Mouse (Mus musculus): ENCODE data around the gene C1ql1. TPM values are rescaled to one million over a fixed set of nuclear protein-coding genes. Genes with fewer than 3 reads are reported as not detected.
A peak's percentile ranks its signal among the peaks of the same experiment; 100 is the strongest.

C1ql1 gene
- polyA plus RNA-seq, 1 experiment from 2014 or later = 0.47 TPM

DNA sequence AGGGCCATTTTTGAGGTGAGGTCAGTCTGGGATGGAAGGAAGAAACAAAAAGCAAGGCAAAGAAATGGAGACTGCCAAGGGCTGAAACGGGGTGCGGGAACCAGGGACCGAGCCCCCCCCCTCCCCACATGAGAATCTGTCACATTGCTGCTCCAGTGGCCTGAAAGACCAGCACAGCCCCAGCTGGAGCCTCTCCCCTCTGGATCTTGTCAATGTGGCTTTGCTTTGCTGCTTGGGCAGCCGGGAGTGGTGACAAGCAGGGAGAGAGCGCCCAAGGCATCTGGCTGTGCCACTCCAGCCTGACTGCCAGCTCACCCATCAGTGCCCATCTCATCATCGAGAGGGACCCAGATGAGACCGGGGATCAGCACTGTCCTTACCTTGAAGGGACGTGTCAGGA, 11.2 kb upstream of the C1ql1 start:
- no peak for ATAC-seq (replicated peaks; ENCODE audit: insufficient number of reproducible peaks, insufficient read depth, low FRiP score, low read depth)
- Histone ChIP-seq H3K4me1 (replicated peaks) (peaks cover 23% of the 10 kb centered on the region), H3K4me2 (no peak overlapping the region), H3K27ac (no peak overlapping the region), H3K4me3 (no peak overlapping the region), H3K9me3 (replicated peaks) (no peaks in the 10 kb centered on the region), H3K9ac (no peak overlapping the region), H3K36me3 (no peaks in the 10 kb centered on the region), H3K27me3 (peaks cover 33% of the 10 kb centered on the region)
- 63% methylated on average over 8 of the region's 8 CpGs for WGBS

- no peak; the same call in 1 of the 2 replicates for ATAC-seq (replicated peaks; ENCODE audit: insufficient number of reproducible peaks, insufficient read depth, low FRiP score, low read depth)
- peaks cover 31% of the 10 kb centered on the region for H3K27me3 ChIP-seq
- WGBS = 42% methylated on average over 16 of the region's 16 CpGs
- no peak overlapping the region for H3K9ac ChIP-seq
- H3K4me3 ChIP-seq = no peak overlapping the region
- no peak overlapping the region for H3K27ac ChIP-seq
- H3K9me3 ChIP-seq (replicated peaks) = no peaks in the 10 kb centered on the region
- H3K4me1 ChIP-seq (replicated peaks) = peaks cover 23% of the 10 kb centered on the region
- no peaks in the 10 kb centered on the region for H3K36me3 ChIP-seq
- no peak overlapping the region for H3K4me2 ChIP-seq
These were observed 10.6 kb upstream of the C1ql1 start for GRCm38 (mm10) chr11:102956962-102957614.

GRCm38 (mm10) chr11:102952922-102953321, 6.4 kb upstream of the C1ql1 start:
- no peak for ATAC-seq (replicated peaks; ENCODE audit: insufficient number of reproducible peaks, insufficient read depth, low FRiP score, low read depth)
- Histone ChIP-seq H3K4me3 (no peak overlapping the region), H3K27me3 (peaks cover 60% of the 10 kb centered on the region), H3K9me3 (replicated peaks) (no peaks in the 10 kb centered on the region), H3K27ac (no peak overlapping the region), H3K4me1 (replicated peaks) (peaks cover 32% of the 10 kb centered on the region), H3K9ac (no peak overlapping the region), H3K36me3 (no peaks in the 10 kb centered on the region), H3K4me2 (no peak overlapping the region)
- WGBS = 50% methylated on average over 6 of the region's 6 CpGs

DNA sequence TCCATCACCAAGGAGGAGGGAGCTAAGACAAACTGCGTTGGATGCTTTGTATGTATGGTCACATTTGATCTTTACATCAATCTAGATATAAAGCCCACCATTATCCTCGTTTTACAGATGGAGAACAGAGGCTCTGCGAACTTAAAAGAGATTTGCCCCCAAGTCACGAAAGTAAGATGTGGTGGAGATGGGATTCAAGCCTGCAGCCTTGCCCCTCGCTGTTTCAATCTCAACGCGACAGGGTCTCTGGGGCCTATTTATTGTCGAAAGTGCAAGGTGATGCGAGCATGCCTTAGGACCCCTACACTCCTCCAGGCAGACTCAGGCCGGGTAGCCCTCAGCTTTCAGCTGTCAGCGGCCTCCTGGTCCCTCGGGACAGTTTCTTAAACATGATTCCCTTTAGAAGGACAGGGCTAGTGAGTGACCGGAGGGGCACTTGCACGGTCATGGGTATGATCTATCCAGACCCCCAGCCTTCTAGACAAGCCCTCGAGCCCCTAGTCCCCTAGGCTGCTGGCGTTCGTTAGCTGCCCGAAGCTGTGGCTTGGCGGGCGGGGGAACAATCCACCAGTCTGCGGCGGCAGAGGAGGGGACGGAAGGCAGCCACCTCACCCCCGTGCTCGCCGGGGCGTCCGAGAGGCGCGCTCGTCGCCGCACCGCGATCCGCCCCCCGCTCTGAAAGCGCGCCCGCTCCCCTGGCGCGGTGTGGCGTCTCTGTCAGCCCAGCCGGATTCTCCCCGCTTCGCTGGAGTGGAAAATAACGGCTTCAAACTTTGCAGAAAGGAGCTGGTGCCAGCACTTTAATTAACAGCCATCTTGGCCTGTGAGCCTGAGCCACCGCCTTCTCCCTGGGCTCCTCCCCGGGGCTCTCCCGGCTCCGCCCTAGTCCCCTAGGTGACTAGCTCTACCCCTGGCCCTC, 1.8 kb upstream of the C1ql1 start:
- peak; percentile 61; the same call in 1 of the 2 replicates for ATAC-seq (replicated peaks; ENCODE audit: insufficient number of reproducible peaks, insufficient read depth, low FRiP score, low read depth)
- no peak overlapping the region for H3K27ac ChIP-seq
- H3K36me3 ChIP-seq = no peaks in the 10 kb centered on the region

DNA sequence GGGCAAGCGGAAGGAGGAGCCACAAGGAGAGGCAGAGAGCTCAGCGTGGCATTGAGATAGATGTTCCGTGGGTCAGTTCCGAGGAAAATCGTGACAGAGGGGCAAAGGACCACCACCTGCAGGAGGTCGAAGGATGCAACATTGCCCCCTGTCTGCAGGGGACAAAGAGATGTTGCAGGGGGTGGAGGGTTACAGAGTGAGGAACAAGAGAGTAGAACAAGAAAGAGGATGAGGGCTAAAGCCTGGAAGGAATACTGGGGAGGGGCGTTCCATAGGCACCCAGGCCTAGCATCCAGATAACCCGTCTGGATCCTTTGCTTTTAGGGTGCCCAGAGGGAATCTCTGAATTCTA, 480 bp upstream of the C1ql1 start:
- Histone ChIP-seq H3K4me3 (peak overlapping the region; percentile 43), H3K9ac (no peak overlapping the region), H3K27me3 (peaks cover 96% of the 10 kb centered on the region), H3K27ac (no peak overlapping the region), H3K4me2 (peak overlapping the region; percentile 74), H3K36me3 (no peaks in the 10 kb centered on the region), H3K9me3 (replicated peaks) (no peaks in the 10 kb centered on the region), H3K4me1 (replicated peaks) (peaks cover 37% of the 10 kb centered on the region)
- 7% methylated on average over 8 of the region's 8 CpGs for WGBS
- ATAC-seq (replicated peaks; ENCODE audit: insufficient number of reproducible peaks, insufficient read depth, low FRiP score, low read depth) = no peak

More for the DNA sequence above, 1.8 kb upstream of the C1ql1 start:
- no peaks in the 10 kb centered on the region for H3K9me3 ChIP-seq (replicated peaks)
- H3K4me3 ChIP-seq = peak overlapping the region; percentile 59
- WGBS = 3% methylated on average over 51 of the region's 51 CpGs
- H3K4me2 ChIP-seq = peak overlapping the region; percentile 83
- peak overlapping the region; percentile 57 for H3K9ac ChIP-seq
- peaks cover 94% of the 10 kb centered on the region for H3K27me3 ChIP-seq
- H3K4me1 ChIP-seq (replicated peaks) = peaks cover 37% of the 10 kb centered on the region

DNA sequence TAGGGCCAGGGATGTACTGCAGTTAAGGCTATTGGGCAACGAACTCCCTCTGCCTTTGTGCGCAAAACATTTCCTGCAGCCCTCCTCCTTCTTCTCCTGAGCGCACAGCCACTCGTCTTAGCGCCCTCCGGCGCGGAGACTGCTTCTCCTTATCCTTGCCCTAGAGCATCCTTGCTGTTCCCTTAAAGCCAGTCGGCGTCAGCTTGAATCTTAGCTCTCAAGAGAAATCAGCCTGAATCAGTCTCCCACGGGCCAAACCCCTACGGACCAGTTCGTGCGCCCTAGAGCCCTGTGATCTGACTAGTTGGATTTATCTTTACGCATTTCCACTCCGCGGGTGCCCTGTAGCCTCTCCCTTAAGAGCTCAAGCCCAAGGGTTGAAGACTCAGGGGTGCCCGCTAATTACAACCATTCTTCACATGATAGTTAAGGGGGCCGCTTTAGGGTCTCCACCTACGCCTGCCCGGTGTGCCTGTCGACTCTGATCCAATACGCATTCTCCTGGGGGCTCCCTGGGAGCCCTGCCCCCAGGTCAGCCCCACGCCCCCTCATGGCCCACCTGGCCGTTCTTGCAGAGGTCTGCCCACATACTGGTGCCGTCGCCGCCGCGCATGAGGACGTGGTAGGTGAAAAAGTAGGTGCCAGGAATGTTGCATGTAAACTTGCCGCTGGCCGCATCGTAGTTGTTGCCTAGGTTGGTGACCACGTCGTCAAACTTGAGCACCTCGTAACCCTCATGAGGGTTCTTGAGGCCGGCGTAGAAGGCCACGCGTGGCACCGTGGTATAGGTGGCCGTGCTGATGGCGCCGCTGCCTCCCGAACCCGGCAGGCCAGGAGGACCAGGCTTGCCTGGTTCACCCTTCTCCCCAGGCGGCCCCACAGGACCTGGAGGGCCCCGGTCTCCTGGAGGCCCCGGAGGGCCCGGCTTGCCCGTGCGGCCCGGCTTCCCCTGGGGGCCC, 903 bp downstream of the C1ql1 start:
- Histone ChIP-seq H3K27ac (no peak overlapping the region), H3K4me2 (peak overlapping the region; percentile 74), H3K9me3 (replicated peaks) (no peaks in the 10 kb centered on the region), H3K9ac (no peak overlapping the region), H3K36me3 (no peaks in the 10 kb centered on the region), H3K4me3 (peak overlapping the region; percentile 43), H3K27me3 (peaks cover 84% of the 10 kb centered on the region), H3K4me1 (replicated peaks) (peaks cover 37% of the 10 kb centered on the region)
- no peak for ATAC-seq (replicated peaks; ENCODE audit: insufficient number of reproducible peaks, insufficient read depth, low FRiP score, low read depth)
- WGBS = 4% methylated on average over 54 of the region's 54 CpGs

- H3K4me3 ChIP-seq = no peak overlapping the region
- no peaks in the 10 kb centered on the region for H3K36me3 ChIP-seq
- no peaks in the 10 kb centered on the region for H3K9me3 ChIP-seq (replicated peaks)
- 63% methylated on average over 6 of the region's 6 CpGs for WGBS
- H3K27me3 ChIP-seq = peaks cover 56% of the 10 kb centered on the region
- no peak for ATAC-seq (replicated peaks; ENCODE audit: insufficient number of reproducible peaks, insufficient read depth, low FRiP score, low read depth)
- no peak overlapping the region for H3K4me2 ChIP-seq
- no peak overlapping the region for H3K9ac ChIP-seq
- peaks cover 25% of the 10 kb centered on the region for H3K4me1 ChIP-seq (replicated peaks)
- H3K27ac ChIP-seq = no peak overlapping the region
These were observed 5.3 kb downstream of the C1ql1 start for GRCm38 (mm10) chr11:102941236-102941635.

GRCm38 (mm10) chr11:102939024-102939675, 7.3 kb downstream of the C1ql1 start:
- Histone ChIP-seq H3K27me3 (peaks cover 44% of the 10 kb centered on the region), H3K9me3 (replicated peaks) (no peaks in the 10 kb centered on the region), H3K27ac (no peak overlapping the region), H3K4me1 (replicated peaks) (peaks cover 10% of the 10 kb centered on the region), H3K9ac (no peak overlapping the region), H3K4me3 (no peak overlapping the region), H3K36me3 (no peaks in the 10 kb centered on the region), H3K4me2 (no peak overlapping the region)
- ATAC-seq (replicated peaks; ENCODE audit: insufficient number of reproducible peaks, insufficient read depth, low FRiP score, low read depth) = no peak
- whole genome bisulfite sequencing = 44% methylated on average over 13 of the region's 13 CpGs

- Histone ChIP-seq H3K4me3 (no peak overlapping the region), H3K27ac (no peak overlapping the region), H3K4me1 (replicated peaks) (peaks cover 10% of the 10 kb centered on the region), H3K36me3 (no peaks in the 10 kb centered on the region), H3K4me2 (no peak overlapping the region), H3K27me3 (peaks cover 29% of the 10 kb centered on the region), H3K9me3 (replicated peaks) (no peaks in the 10 kb centered on the region), H3K9ac (no peak overlapping the region)
- WGBS = 58% methylated on average over 3 of the region's 3 CpGs
- 0 out of 2 replicates have a peak, but pooled peaks have one; percentile 14 for ATAC-seq (replicated peaks; ENCODE audit: insufficient number of reproducible peaks, insufficient read depth, low FRiP score, low read depth)
These were observed 8.8 kb downstream of the C1ql1 start for GRCm38 (mm10) chr11:102937529-102938182.

DNA sequence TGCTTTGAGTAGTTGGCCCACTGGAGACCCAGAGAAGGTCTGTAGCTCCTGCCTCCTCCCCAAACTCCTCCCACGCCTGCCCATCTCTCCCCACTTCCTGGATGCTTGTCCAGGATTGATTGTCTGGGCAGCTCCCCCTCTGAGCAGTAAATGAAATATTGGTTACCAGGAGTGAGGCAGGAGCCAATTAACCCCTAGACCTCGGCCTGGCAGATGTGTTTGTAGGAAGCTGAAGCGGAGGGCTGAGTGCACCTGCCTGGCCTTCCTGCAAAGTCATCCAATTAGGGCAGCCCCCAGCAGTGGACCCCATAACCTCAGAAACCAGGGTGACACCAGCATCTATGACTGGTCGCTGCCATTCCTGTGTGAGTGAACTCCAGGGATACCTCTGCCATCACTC, 10.2 kb downstream of the C1ql1 start:
- Histone ChIP-seq H3K4me2 (no peak overlapping the region), H3K4me1 (replicated peaks) (peaks cover 10% of the 10 kb centered on the region), H3K36me3 (no peaks in the 10 kb centered on the region), H3K9me3 (replicated peaks) (no peaks in the 10 kb centered on the region), H3K27me3 (peaks cover 25% of the 10 kb centered on the region), H3K9ac (no peak overlapping the region), H3K27ac (no peak overlapping the region), H3K4me3 (no peak overlapping the region)
- WGBS = 61% methylated on average over 4 of the region's 4 CpGs
- ATAC-seq (replicated peaks; ENCODE audit: insufficient number of reproducible peaks, insufficient read depth, low FRiP score, low read depth) = no peak

All from heart, embryonic 15.5 days (tissue).